Mouse (Mus musculus): ENCODE data around the gene Cdk5rap2.

The Cdk5rap2 gene

DNA sequence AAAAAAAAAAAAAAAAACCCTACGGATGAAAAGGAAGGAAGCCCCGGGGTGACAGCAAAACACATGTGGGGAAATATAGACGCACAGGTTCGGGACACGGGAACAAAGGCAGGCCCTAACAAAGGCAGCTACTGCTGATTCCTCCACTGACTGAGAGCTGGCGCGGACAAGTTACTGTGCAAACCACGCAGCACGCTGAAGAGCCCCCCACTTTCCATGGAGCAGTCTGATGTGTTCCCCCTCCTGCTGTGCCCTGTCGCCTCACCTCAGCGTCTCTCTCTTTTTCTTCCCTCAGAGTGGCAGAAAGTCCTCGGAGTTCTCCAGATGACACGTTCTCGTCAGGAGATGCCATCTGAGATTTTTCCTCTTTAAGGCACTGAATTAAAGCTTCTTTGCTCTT, 55.8 kb downstream of the Cdk5rap2 start:
- in situ Hi-C loops (cut with MboI, MseI) = no loop called here

DNA sequence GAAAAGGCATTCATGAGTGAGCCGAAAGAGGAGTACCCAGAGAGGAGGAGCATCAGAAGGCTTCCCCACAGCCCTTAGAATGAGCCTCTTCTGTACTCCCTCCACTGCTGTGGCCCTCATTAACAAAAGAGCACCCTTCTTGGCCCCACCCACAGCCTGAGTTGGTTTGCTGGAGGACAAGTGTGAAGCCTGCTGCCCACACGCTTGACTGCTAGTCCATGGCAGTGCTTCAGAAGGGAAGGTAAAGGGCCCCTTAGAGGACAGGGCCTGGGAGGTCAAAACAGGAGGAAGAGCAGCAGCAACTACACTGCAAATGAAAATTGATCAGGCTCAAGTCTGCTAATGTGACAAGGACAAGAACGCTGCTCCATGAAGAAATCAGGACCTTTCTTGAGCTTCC, 56.6 kb downstream of the Cdk5rap2 start:
- in situ Hi-C loops (cut with MboI, MseI) = no loop called here

DNA sequence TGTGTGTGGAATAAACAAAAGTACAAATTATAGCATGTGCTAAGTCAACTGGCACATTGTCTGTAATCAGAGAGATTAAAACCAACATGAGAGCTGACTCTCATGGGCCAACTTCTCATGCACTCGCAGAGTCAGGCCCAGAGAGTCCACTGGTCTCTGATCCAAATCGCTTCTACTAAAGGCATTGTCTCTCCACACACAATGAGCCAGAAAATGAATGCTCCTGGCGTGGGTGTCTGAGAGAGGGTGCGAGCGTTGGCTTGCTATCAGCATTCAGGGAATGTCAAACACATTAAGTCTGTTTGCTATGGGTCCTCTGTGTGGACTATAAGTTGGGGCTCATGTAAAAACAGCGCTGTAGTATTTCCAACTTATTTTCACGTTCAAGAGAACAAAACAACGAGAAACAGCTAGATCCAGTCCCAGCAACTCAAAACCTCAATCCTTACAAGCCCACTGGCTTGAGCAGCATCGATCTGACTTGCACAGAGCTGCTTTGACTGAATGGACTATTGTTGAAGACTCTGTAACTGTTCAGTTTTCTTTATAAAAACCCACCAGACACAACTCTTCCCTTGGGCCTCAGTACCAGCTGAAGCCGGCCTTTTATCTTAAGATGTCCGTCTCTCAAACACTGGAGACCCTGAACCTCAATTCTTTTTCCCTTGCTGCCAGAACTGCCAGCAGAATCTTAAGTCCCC, 74.6 kb downstream of the Cdk5rap2 start:
- in situ Hi-C loops (cut with MboI, MseI) = no loop called here

DNA sequence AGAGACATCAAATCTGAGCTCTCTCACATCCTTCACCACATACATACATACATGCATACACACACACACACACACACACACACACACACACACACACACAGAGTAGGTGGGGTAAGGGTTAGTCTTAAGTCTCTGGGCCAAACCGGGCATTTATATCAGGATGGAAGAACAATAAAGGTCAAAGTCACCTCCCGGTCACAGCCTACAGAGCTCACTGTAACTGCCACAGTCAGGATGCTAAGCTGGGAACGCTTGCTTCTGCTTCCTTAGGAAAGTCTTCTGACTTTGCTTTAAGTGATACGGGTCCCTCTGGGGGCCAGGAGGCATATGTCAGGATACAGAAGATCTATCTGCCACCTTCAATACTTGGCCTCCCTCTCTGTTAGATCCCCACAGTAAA, 75.2 kb downstream of the Cdk5rap2 start:
- in situ Hi-C loops (cut with MboI, MseI) = no loop called here

DNA sequence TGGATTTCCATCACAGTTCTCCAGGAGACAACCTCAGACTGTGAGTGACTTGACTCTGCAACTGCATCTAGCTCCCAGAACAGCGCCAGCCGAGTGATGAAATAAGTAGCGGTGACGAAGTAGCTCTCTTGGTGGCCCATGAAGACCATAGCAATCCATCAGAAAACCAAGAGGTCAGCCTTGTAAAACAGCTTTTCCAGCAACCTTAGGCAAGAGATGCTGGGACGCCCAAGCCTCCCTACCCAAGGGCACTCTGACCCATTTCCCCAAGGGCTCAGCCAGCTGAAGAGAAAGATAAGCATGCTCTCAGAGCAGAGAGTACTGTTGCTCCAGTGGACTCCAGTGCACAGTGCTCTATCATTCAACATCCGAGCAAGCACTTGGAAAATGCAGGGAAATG, 77.3 kb downstream of the Cdk5rap2 start:
- in situ Hi-C loops (cut with MboI, MseI) = no loop called here

DNA sequence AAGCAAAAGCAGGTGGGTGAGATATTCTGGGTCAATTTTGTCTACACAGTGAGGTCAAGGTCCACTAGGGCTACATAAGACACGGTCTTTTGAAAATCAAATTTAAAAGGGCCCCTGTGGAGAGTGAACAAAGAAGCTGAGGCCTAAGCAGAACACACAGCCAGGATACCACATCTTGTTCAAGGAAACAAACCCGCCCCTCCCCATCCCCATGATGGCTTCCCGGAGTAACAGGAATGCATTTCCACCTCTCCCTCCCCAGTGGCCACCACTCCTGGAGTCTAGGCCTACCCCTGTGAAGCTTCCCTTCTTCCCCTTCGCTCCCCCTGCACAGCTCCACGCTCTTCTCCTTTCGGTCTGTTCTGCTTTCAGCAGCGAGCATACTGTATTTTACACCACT, 77.7 kb downstream of the Cdk5rap2 start:
- in situ Hi-C loops (cut with MboI, MseI) = no loop called here

DNA sequence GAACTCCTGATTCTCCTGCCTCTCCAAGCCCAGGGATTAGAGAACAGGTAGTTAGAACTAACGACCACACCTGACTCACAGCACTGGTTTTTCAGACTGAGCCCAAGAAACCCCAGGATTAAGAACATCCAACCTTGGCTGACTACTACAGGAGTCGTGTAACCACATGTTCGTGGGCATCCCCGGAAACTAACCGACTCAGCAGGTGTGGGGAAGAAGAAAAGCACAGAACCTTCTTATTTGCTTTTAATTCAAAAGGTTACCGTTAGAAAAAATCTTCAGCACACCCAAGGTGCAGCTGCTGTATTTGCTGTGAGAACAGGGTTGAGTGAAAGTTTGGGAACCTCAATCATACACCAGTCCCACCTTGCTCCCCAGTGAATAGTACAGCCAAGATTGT, 79.1 kb downstream of the Cdk5rap2 start:
- in situ Hi-C loops (cut with MboI, MseI) = no loop called here

DNA sequence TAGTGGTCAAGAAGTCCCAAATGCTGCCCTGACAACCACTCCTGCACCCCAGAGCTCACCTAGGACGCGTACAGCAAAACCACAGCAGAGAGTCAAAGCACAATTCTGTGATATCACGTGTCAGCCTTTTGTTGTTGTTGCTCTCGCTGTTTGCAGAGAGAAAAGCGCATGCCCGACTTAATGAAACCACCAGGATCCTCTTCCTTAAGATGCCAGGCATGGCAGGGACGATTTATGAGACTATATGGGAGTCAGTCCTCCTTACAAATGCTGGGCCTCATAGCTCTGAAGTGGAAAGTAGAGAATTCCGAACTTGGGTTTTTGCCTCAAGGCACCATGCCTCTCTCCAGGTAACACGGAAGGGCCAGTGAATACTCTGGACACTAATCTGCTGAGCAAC, 82.2 kb downstream of the Cdk5rap2 start:
- in situ Hi-C loops (cut with MboI, MseI) = no loop called here

DNA sequence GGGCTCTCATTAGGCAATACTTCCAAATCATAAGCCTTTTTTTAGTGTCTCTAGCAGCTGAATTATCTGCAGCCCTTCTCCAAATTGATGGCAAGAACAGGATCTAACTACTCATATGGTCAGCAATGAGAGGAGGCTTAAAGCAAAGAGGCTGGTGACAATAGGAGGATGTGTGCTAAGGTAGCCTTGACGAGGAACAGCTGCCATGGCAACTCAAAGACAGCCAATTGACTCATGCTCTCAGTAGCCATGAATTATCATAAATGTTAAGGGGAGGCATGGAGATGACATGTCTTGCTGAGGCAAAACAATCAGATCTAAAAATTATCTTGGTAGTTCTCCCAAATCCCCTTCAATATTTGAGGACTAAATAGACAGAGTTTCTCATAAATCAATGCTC, 82.8 kb downstream of the Cdk5rap2 start:
- in situ Hi-C loops (cut with MboI, MseI) = no loop called here

DNA sequence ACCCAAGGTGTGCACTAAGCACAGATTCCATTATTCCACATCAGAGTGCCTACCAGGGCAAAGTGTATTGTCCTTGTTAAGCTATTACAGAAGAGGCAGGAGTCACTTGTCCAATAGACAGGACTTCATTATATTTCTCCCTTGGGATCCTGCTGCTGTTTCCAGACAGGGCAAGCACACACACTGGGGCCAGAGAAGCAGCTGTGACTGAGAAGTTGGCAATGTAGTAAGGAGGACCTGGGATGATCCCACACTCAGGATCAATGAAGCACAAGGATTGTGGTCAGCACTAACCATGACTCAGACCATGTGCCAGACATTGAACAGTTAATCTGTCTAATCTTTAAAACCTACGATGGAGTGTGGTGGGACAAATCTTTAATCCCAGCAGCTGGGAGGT, 88.7 kb downstream of the Cdk5rap2 start:
- in situ Hi-C loops (cut with MboI, MseI) = no loop called here

DNA sequence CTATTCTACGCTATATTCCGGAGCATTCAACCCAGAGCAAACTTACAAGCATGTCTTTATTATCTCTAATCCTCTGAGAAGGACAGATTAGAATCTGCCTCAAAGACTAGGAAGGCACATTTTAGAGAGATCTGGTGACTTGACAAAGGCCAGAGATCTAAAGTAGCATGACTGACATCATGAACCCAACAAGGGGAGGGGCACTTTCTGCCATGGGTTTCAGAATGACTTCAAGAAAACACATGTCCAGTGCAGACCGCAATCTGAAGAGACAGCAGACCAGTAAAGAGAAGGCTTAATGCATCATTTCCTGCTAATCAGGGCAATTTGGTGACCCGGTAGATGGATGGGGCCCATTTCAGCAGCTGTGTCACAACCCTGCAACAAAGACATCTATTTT, 98.1 kb downstream of the Cdk5rap2 start:
- in situ Hi-C loops (cut with MboI, MseI) = no loop called here

DNA sequence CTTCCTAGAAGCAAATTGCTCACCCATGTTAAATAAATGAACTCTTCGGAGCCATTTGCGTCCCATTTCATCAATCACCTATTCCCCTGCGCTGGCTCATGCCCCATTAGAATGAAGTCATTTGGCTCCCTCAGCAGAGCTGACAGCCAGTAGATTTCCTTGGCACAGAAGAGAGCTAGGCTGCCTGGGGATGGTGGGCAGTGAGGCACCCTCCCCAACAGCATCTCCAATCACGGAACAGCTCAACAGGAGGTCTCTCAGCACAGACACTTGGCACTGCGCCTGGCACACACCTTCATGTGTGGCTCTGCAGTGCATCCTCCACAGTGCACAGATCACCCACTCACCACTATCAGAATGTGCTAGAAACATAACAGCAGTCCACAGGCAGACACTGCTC, 98.7 kb downstream of the Cdk5rap2 start:
- in situ Hi-C loops (cut with MboI, MseI) = no loop called here

DNA sequence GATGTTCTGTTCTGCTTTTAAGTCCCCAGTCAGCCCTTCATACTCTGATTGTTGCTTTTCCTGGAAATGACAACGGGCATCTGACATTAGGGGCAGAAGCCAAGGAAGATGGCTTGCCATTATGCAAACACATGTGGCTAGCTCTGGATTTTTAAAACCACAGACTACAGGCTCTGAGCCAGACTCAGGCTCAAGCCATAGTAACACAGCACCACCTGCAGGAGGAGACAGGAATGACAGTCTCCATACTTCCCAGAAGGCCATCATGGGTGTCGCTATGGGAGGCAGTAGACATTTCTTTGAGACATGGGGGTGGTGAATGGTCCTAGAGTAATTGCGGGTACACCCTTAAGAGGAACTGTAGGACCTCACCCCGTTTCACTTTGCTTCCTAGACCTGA, 103.0 kb downstream of the Cdk5rap2 start:
- in situ Hi-C loops (cut with MboI, MseI) = no loop called here

DNA sequence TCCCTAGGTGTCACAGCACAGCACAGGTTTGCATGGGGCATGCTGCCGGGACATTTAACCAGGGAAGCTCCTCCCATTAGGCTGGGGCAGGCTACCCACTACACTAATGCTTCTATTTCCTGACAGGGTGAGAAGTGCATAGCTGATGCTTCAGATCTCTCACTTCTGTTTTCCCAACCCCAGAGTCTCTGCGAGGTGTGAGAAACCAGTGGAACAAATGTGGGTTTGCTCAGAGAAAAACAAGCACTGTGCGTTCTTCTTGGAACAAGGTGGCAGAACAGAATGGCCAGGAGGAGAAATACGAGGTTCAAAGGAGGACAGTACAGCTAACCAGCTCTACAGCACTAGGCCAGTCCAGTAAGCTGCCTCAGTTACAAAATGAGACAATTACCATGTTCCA, 106.4 kb downstream of the Cdk5rap2 start:
- in situ Hi-C loops (cut with MboI, MseI) = no loop called here

DNA sequence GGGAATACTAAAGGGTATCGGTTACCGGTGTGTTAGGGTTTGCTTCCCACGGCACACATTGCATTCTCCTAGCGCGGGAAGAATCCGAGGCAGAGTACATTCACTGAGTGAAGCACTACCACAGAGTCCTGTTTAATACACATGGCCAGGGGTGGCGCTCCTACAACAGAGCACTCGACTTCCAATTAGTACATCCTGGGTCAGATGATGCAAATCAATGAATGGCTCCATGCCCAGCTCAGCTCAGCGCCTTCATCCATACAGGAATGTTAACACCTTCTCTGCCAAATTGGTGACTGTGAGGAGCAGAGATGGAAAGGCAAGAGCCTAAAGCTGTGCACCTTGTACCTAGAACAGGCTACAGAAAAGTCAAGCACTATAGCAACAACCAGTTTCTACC, 109.1 kb downstream of the Cdk5rap2 start:
- in situ Hi-C loops (cut with MboI, MseI) = no loop called here

DNA sequence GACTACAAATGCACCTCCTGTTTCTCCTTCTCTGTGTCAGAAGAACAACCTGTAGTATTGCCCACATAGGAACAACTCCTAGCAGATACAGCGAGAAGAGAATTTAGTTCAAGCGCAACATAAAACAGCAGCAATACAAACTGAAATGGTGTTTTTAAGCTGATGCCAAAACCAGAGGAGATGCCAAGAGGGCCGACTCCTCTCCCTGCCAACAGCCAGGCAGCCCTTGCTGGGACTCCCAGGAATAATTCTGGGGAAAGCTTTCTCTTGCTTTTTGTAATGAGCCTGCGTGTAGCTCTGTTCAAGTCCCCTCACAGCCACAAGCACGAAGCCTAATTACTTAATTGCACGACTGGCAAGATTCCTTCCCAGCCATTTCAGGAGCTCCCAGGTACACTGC, 120.9 kb downstream of the Cdk5rap2 start:
- in situ Hi-C loops (cut with MboI, MseI) = no loop called here

DNA sequence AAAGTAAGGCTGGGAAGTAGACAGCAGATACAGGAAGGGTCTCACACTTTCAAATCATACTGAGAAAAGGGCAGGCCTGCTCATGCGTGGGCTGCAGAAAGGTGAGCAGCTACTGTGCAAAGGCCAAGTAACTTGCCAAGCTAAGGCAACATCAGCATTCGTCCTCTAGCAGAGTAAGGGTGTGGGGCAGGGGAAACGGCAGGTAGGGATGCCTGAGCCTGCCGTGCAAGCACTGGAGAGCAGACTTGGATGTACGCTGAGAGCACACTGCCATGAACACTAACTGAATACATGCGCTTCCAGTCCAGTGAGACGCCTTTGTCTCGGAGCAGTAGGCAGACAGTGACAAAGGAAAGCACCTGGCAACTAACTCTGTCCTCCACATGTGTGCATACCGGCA, 127.1 kb downstream of the Cdk5rap2 start:
- in situ Hi-C loops (cut with MboI, MseI) = no loop called here

DNA sequence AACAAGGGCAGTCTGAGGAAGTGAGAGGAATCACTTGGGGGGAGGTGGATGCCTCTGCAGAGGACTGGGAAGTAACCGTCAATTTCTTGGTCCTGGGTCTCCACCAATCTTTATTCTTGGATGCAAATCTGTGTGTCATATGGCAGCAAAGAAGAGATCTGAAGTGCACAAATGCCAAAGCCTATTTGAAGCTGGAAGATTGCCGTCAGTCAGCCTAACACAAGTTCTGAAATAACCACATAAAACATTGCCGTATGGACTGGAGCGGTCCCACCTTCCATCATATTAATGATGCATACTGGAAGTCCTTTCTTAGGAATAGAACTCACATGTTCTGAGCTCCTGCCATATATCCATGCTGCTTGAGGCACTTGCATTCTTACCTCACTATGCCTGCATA, 131.4 kb downstream of the Cdk5rap2 start:
- in situ Hi-C loops (cut with MboI, MseI) = no loop called here

DNA sequence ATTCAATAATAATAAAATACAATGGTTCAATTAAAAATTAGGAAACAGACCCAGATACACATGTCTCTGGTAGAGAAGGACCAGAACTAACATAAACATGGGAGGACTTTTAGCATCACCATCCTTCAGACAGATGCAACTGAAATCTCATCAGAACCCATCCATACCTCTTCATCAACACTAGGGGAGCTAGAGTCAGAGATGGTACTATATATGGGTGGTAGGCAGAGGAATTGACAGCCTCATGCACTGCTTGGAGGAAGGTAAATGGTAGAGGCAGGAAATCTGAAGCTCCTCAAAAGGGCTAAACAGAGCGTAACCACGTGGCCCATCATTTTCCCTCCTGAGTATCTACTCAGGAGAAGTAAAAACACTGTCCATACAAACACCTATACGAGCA, 132.2 kb downstream of the Cdk5rap2 start:
- in situ Hi-C loops (cut with MboI, MseI) = no loop called here

DNA sequence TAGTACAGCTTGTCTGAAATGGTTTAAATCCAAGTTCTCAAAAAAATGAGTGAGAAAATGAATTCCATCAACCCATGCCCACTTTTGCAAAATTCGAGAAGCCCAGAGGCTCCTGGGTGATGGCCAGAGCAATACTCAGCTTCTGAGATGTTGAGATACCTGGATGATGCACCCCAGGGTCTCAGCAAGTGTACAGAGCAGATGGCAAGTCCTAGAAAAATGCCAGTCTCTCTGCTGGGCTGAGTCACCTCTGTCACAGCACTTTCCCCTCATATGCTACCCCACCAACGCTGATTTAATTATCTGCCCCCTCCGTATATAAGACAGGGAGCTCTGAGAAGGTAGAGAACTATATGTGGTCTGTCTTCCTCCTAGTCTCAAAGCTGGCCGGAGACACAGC, 137.3 kb downstream of the Cdk5rap2 start:
- in situ Hi-C loops (cut with MboI, MseI) = no loop called here

DNA sequence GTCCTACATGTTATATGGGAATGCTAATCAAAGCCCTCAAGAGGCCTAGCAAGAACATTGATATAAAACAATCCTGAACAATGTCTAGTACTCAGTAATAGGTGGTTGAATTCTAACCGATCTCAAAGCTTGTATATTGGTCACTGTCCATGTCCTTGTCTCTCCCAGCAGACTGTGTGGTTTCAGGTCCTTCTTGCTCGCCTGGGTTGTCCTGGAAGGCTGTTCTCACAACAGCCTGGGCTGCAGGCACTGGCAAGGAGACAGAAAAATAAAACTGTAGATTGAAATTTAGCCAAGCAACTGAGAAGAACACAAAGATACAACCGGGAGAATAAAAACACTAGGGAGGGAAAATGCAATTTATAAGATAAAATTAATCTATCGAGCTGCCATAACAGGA, 137.7 kb downstream of the Cdk5rap2 start:
- in situ Hi-C loops (cut with MboI, MseI) = no loop called here

DNA sequence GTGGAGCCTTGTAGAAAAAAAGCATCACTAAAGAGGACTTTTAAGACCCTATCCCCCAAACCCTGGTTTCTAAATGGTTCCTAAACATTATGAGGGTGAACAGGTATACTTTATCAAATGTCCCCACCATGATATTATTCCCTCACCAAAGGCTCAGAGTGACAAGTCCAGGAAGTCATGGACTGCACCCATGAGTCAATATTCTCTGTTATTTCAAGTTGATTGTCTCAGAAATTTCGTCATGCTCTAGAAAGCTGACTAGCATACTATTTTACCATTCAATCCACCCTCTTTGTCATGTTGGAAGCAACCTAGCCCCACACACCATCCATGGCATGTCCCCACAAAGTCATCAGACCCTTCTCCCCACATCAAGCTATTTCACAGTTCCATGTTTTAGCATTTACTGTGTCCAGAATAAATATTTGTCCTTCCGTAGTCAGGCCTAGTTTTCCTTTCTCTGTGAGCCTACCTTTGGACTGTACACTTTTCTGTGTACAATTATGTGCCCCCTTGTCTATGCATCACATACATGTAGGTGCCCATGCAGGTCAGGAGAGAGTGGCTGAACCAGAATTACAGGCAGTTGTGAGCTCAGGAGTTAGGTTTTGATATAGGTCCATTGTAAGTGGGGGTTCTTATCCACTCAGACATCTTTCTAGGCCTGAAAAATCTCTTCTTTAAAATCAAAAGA, 142.9 kb downstream of the Cdk5rap2 start:
- in situ Hi-C loops (cut with MboI, MseI) = no loop called here

DNA sequence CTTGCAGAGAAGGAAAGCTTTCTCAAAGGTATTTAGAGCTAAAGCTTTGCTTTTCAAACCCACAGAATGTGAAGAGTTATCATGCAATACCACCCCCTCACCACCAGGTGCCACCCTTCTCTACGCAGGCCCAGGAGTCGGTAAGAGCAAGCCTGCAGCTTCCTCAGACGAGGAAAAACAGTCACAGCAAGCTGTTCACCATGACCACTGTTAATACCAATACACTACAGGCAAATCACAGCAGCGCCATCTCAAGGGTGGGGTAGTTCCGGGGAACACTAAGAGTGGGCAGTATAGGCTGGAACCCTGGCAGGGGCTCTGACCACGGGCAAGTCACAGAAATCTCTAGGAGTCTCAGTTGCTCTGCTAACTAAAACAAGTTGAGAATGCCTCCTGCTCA, 145.0 kb downstream of the Cdk5rap2 start:
- in situ Hi-C loops (cut with MboI, MseI) = no loop called here

DNA sequence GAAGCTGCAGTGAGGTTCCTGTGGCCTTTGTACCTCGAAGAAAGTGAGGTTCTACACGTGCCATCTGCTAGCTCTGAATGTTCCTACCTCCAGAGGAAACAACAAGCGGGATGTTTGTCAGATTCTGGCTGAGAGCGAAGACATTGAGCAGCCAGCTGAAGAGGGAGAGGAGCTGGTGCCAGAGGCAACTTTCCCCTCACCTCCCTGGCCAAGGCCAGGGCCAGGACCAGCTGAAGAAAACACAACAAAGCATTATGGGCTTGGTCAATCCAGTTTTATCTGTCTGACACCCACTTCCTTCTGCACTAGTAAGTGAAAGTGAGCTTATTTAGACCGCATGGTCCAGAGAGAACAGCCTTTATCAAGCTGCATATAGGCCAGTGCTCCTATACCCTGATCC, 147.4 kb downstream of the Cdk5rap2 start:
- in situ Hi-C loops (cut with MboI, MseI) = no loop called here
